Mouse (Mus musculus) T-helper 17 cell (primary cell): ENCODE data around the gene S100a6.

Experiments
- in situ Hi-C, 2 experiments: fragments of 300-600 bp; cut with MboI, MseI; formaldehyde crosslinking; loops; 1 replicate in 1 of 2; 2 replicates in 1 of 2; pipeline ENCODE4 v1.15.1; 2025; ENCODE audit warnings: high pct_unique_total_duplicates in 2 of 2

The S100a6 gene

DNA sequence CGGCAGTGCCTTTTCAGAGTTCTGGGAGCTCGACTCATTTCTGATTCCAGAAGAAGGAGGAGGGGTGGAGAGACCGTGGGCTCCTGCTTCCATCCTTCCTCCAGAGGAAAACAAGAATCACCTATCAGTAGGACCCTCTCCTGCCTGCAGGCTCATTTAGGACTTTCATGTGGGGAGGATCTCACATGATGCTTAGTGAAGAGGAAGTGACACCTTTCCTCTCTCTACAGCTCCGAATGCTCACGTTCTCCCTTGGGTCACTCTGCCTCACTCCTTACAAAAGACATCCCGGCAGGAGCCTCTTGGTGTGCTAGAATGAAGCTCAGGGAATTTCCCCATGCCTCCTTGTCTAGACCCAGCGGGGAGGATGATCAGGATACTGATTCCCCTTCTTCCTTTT lies 8.9 kb downstream of the S100a6 start:
- in situ Hi-C loops = no loop called here

DNA sequence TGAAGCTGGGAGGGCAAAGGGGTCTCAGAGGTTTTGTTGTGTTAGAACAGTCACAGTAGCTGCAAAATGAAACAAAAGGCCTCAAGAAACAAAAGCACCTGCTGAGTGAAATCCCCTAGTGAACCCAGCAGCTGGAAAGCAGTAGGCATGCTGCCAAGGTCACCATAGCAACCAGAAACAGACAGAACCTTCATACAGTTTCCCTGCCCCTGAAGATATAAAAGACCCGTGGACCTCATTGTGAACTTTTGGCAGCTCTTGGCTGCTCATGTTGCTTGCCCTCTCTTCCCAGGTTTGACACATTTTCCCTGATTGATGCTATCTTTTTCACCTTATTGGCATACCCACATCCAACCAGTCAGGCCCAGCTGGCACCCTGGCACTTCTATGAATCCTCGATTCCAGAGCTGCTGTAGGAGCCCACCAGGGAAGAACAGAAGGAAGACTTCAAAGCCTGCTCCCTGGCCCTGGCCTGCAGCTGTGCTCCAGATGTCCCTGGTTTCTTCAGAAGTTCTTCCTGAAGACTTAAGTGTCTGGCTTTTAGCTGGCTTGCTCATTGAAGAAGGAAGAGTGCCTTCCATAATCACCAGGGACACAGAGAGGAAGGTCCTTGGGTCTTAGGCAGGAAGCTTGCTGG lies 10.9 kb downstream of the S100a6 start:
- in situ Hi-C loops = no loop called here

DNA sequence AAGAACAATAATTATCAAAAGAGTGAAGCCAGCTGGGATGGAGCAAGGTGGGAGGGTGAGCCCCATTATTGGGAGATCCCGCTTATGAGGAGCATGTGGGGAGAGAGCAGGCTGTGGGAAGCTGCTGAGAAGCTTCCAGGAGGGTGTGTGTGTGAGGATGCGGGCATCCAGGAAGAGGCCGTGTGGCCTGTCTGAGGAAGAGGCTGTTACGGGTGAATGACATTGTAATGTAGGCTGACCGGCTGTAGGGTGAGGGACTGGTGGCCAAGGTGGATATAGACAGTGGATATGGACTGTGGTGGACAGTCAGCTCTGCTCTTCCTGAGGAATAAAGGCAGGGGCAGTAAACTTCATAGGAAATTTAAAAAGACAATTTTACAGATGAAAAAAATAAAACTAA lies 12.8 kb downstream of the S100a6 start:
- in situ Hi-C loops = no loop called here

DNA sequence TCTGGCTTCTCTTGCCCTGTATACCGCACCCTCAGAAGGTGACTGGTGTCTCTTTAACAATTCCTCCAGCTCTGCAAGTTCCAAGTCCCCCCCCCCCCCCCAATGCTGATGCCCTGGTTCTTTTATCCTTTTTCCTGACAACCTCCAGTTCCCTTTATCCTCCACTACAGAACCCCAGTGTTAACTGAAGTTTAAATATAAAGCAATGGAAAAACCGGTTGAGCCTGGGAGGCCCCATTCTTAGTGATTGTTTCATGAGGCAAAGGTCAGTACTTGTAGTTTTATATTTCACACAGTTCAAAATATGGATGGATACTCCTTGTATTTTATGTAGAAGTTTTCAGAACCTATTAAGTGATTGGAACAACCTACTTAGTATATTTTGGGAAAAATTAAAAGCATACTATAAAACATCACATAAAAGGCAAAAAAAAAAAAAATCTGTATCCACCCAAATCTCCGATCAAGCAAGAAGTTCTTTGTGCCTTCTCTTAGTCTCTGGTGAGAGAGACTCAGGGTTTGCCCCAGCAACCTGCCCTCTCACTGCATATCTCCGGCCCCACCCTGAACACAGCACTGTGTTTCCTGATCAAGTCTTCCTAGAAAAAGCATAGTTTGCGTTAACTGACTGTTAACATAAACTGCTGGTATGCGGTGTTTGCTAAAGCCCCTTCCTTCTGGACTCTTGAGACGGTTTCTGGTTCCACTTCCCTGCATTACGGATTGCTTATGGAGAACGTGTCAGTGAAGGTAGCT lies 13.8 kb downstream of the S100a6 start:
- in situ Hi-C loops = no loop called here

DNA sequence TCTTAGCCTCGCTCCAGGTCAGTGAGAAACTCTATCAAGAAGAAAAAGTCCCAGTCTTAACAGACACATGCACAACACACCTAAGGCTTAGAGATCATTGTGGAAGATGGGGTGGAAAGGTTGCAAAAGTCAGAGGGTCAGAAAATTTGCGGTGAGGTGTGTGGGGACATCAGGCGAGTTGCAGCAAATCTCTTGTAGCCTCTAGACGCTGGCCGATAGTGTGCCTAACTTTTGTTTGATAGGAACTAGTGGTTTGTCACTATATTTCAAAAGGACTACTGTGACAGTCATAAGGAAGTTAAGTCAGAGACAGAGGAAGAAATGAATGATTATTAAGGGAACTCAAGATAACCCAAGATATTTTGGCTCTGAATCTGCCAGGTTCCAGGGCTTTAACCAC lies 14.7 kb downstream of the S100a6 start:
- in situ Hi-C loops = no loop called here

DNA sequence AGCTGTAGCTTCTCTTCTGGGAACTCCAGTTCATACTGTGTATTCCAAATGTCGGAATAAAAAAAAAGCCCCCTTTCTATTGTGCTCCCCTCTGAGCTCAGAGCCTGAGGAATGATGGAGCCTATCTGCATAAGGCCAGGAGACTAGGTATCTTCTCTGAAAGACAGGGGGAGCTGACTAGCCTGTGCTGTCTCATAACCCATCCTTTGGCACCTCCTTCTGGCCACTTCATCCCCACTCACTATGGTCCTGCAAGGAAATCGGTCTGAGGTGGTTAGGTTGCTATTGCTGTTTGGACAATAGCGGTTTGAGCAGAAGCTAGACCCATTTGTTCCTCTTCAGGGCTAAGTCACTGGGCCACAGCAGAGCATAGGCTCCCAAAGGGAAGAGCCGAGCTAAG lies 15.1 kb downstream of the S100a6 start:
- in situ Hi-C loops = no loop called here

DNA sequence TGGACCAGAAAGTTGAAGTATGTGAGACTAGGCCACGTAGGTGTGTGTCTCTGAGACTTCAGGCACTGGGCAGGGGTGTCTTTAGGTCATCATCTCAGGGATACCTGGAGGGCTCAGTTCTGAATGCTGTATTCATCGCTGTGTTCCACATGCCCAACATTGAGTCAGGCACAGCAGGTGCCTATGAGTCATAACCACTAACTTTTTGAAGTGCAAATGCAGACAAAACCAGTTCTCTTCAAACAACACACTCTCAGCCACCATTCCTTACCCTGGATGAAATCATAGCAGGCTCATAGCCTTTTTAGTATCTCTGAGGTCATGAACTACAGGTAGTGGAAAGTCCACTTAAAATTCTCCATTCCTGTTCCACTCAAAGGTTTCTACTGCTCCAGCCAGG lies 16.6 kb downstream of the S100a6 start:
- in situ Hi-C loops = no loop called here

DNA sequence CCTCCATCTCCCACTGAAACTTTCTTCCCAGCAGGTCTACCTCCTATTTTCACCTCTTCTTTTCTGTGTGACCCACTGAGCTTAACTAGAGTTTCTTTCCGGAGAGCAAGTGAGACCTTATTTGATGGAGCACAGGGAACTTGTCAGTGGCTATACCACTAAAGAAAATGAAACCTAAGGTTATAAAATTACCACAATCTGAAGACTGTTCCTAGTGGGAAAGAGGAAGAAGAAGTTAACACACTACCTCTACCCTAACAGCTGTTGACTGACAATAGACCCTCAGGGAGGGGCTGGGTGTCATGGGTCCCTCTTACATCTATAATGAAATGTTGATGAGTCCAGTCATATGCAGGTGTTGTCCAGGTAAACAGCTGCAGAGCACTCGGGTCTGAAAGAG lies 19.3 kb downstream of the S100a6 start:
- in situ Hi-C loops = no loop called here

DNA sequence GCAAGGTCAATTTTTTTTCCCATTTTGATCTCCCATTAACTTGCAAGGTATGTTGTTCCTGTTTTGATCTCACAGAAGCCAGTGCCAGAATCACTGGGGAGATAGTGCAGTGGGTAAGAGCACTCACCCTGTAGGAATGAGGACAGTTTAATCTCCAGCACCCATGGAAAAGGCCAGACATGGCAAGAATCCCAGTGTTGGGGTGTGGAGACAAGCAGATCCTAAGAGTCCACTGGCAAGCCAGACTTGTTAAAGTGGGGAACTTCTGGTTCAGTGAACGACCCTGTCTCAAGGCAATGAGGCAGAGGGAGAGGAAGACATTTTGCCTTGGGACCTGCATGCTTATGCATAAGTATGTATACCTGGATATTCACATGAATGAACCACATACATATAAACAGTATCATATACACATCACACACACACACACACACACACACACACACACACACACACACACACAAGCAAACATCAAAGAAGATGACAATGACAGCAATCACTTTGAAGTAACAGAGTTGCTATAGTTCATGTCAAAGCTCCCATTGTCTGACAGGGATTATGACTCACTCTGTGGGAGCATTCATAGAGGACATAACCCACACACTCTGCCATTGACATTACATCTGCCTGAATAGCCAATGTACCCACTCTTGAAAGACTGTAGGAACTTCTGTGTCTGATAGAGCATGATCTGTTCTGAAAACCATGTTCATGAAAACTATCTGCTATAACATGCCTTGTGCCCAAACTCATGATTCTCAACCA lies 26.0 kb downstream of the S100a6 start:
- in situ Hi-C loops = no loop called here

DNA sequence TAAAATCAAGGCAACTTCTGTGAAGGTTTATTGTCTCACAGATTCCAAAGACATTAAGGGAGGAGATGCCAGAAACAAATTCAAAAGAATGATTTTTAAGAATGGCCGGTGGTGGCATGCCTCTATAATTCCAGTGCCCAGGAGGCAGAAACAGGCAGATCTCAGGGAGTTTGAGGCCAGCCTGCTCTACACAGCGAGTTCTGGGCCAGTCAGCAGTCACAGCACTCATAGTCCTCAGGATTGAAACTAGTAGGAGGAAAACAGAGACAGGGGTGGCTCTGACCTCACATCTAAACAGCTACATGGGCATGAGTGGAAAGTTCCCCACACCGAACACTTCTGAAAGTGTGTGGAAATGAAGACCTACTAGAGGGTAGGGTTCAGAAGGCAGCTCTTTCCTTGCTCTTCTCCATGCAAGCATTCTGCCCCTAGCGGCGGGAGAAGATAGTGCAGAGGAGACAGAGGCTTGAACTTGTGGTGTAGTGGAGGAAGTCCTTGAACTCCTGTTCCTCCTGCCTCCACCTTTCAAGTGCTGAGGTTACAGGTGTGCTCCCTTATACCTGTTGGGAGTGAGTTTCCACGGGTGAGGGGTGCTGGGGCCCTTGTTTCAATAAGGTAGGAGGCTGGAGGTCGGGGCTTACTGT lies 27.0 kb downstream of the S100a6 start:
- in situ Hi-C loops = no loop called here

DNA sequence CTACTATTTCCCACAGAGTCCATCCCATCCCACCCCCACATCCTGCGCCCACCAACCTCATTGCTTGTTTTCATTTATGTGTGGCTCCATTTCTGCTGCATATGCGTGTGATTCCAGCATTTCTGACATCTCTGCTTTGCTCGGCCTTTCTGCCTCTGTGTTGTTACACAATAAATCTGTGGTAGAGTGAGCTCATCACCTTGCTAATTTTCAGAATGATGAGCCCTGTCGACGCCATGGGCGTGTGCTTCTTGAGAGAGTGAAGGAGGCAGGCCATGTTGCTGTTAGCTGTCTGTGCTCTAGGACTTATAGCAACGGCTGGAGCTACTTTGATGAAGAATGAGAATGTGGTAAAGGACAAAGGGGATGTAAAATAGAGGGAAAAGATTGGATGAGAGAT lies 28.3 kb downstream of the S100a6 start:
- in situ Hi-C loops = no loop called here

DNA sequence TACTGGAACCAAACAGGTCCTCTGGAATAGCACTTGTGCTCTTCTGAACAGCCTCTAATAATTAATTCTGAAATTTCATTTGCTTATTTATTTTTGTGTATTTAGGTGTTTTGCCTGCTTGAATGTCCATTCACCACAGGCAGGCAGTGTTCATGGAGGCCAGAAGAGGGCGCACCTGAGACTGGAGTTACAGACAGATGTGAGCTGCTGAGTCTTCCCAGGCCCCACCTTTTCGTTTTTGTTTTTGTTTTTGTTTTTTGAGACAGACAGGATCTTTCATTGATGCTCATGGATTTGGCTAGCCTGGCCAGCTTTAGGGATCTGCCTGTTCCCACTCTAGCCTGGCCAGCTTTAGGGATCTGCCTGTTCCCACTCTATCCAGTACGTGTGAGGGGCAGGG lies 31.5 kb downstream of the S100a6 start:
- in situ Hi-C loops = no loop called here

DNA sequence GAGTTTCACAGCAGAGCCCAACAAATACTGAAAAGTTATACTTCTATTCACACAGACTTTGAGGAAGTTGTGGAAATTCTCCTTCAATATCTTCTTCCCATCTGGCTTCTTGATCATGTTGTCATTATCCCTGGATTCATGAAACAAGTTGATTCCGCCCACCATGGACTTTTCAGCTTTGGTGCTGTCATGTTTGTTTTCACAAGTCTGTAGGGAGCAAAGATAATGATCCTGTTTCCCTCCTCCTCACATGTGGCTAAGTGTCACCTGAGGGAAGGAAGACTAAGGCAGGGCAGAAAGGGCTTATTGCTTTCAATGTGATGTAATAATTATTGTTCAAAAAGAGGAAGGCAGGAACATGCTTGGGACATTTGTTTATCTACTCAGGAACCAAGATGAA lies 34.6 kb downstream of the S100a6 start:
- in situ Hi-C loops = no loop called here

DNA sequence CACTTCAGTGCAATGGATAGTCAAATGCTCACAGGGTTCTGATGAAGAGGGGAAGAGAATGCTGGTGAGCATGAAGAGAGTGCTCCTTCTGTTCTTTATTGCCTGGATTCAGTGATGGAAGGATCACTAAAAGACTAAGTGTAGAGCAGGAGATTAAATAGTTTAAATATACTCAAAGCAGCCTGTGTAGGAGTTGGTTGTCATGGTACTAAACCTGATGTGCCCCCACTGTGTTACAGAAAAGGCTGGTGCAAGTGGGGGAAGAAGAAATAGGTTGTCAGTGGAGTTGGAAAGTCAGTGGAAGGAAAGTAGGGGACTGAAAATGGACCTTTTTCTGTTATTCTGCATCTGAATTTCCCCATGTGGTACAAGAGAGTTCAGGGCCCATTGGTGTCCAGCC lies 36.3 kb downstream of the S100a6 start:
- in situ Hi-C loops = no loop called here

DNA sequence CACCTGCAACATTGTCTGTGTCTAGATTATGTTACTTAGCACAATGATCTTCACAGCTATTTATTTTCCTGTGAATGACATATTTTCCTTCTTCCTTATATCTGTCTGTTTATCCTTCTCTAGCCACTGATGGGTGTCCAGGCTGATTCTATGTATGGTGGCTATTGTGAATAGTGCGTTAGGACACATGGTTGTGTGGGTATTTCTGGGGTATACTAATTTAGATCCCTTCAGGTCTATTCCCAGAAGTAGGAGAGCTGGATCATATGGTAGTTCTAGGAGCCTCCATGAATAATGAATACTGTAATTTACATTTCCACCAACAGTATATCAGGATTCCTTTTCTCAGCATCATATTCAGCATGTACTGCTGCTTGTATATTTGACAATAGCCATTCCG lies 37.1 kb downstream of the S100a6 start:
- in situ Hi-C loops = no loop called here

DNA sequence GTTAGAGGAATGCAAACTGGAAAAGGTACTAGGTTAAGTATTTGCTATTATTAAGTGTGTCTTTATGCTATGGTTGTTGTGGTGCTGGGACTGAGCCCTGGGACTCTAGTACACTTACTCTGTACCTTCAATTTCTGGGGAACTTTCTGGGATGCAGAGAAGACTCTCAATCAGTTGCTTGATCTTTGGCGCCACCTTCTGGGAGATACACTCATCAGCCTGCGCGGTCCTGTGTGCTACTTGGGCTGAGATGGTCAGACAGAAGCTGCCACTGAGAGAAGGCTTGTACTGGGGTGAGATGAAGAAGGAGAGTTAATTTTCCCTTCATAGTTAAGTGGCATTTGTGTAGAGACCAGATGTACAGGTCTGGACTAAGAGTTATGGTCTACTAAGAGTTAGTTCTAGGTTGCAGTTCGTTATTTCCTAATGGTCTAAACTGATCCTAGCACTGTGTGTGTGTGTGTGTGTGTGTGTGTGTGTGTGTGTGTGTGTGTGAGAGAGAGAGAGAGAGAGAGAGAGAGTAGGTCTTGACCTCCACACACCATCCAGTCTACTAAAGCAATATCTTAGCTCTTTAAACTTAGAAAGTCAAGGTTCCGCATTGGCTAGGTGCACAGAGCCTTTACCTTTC lies 40.3 kb downstream of the S100a6 start:
- in situ Hi-C loops = no loop called here

DNA sequence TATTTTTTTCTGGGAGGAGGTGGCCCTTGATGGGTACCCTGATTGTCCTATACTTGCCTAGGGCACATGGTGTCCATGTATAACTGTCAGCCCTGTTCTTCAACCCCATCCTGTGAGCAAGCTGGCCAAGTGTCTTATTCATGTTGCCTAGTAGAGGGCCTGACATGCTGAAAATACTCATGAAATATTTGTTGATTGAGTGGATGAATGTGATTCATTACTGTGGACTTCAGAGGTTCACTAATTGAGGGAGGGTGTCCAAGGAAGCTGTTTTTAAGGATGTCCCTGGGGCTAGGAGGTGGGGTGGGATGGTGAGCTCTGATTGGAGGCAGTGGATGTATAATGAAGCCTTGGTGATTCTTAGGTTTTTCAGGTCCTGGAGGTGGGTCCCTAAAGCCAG lies 41.0 kb downstream of the S100a6 start, which contains the start of gene S100a7a:
Gene S100a7a (plus strand): TSS at position 301 of the 400 bp plus-strand sequence.
- in situ Hi-C loops = no loop called here

DNA sequence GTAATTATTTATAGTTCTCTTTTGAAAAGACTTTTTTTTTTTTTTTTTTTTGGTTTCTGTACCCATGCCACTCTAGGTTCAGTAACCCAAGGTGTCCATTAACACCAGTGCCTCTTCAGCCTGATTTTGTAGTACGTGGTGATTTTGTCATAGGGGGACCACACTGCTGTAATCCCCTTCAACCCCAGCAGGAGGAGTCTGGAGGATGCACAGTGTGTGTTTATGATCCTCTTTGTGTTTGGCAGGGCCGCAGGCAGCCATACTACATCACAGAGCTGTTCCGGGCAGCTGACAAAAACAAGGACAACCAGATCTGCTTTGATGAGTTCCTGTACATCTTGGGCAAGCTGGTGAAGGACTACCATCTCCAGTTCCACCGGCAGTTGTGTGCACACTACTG lies 44.7 kb downstream of the S100a6 start:
- in situ Hi-C loops = loop anchor here in 1 of 2 experiments (5.0 kb wide), 1 partner anchor 40 kb away; the partner anchor contains the start of gene S100a9

DNA sequence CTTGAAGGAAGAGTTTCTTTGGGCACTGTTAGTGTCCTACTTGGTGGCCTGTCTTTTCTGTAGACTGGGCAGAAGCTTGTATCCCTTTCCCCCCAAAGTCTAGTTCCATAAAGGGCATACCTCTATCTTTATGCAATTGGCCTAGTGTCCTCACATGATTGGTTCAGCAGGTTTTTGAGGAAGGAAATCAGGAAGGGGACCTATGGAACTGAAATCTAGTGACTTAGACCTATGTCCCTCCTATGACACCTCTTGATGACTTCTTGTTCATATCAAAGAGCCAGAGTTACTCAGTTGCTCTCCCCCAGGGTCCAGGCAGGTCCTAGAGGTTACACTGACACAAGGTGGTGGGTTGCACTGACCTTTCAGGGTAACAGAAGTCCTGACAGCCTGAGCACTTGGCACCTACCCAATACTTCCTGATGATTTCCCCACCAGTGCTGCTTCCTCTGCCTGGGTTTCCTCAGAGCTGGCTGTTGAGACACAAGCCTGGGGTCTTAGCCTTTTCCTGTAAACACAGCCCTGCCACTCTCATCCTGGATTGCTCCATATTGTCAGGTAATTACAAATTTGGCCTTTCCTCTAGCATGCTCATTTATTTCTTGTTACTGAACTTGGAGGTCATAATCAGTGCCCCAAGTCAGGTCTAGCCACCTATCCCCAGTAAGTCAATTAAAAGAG lies 46.8 kb downstream of the S100a6 start:
- in situ Hi-C loops = loop anchor here (5.0 kb wide), 2 partner anchors 38 to 48 kb away; partner anchors contain the start of gene S100a9 (in 1 of the 2)

DNA sequence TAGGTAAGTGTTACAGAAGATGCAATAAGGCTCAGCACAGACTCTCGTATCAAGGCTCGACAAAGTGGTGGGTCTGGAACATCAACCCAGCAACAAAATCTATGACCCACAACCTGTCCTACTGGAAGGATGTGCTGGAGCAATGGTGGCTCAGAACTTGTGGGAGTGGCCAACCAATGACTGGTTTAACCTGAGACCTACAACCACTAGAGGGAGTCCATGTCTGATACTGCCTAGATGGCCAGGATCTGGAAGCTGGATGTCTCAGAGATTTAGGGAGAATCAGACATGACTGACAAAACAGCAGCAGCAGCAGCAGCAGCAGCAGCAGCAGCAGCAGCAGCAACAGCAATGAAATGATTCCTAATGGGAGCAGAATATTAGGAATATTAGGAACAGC lies 51.5 kb downstream of the S100a6 start:
- in situ Hi-C loops = loop anchor here in 1 of 2 experiments (5.0 kb wide), 1 partner anchor 43 kb away; no protein-coding TSS in a partner anchor

DNA sequence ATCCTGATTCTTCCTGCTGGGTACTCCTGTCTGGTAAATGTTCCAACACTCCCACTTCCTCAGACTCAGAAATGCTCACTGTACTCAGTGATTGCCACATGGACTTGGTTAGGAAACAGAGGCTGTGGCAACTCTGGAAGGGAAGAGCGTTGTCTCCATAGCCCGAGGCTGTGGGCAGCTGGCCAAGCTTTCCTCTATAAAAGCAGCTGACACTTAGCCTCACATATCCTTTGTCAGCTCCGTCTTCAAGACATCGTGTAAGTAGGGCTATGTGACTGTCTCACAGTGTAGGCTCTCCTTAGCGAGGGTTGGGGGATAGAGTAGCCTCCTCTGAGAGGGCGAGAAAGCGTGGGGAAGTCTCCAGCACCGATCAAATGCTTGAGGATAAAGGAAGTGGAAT lies 56.2 kb downstream of the S100a6 start, which contains the start of gene S100a8:
Gene S100a8 (plus strand): TSS at position 133 of the 400 bp plus-strand sequence.
- in situ Hi-C loops = no loop called here
